Mouse (Mus musculus) forebrain, embryonic 11.5 days (tissue): ENCODE data around the gene Esr1. TPM values are rescaled to one million over a fixed set of nuclear protein-coding genes. Genes with fewer than 3 reads are reported as not detected.
"Not testable (repeated sequence)": the region's sequence is repeated elsewhere in the genome, so short reads cannot be mapped to it uniquely, and the experiment has no call there.

Experiments
- ATAC-seq: fragments of 200-750 bp; cut with Nextera tagmentation; replicated peaks from 2 replicates; pipeline ENCODE4 v1.8.0; 2017; ENCODE audit warnings: moderate TSS enrichment; ENCODE audit not compliant: low FRiP score
- DNase-seq: peaks from one replicate; pipeline ENCODE4 v3.0.0-alpha.2; 2017; ENCODE audit warnings: low spot score
- H3K27ac ChIP-seq: fragments of 300-500 bp; sonication (generic); 2 replicates; pipeline ENCODE4 v1.5.1; 2014; ENCODE audit warnings: low read depth, low read length
- H3K27me3 ChIP-seq: fragments of 300-500 bp; sonication (generic); 2 replicates; pipeline ENCODE4 v1.6.1; 2014; ENCODE audit warnings: mild to moderate bottlenecking, low read length, mixed read lengths; ENCODE audit not compliant: control insufficient read depth, insufficient read depth
- H3K36me3 ChIP-seq: fragments of 300-500 bp; sonication (generic); 2 replicates; pipeline ENCODE4 v1.6.1; 2014; ENCODE audit warnings: mild to moderate bottlenecking, low read length, moderate library complexity, mixed read lengths; ENCODE audit not compliant: control insufficient read depth, insufficient read depth
- H3K4me1 ChIP-seq: fragments of 300-500 bp; sonication (generic); replicated peaks from 2 replicates; pipeline ENCODE4 v1.6.1; 2014; ENCODE audit warnings: low read length, mixed read lengths; ENCODE audit not compliant: control insufficient read depth, insufficient read depth
- H3K4me2 ChIP-seq: fragments of 300-500 bp; sonication (generic); 2 replicates; pipeline ENCODE4 v1.6.1; 2014; ENCODE audit warnings: low read depth, mild to moderate bottlenecking, low read length, moderate library complexity, mixed read lengths; ENCODE audit not compliant: severe bottlenecking
- H3K4me3 ChIP-seq: fragments of 300-500 bp; sonication (generic); 2 replicates; pipeline ENCODE4 v1.5.1; 2014; ENCODE audit warnings: low read depth, low read length
- H3K9ac ChIP-seq: fragments of 300-500 bp; sonication (generic); 2 replicates; pipeline ENCODE4 v1.6.1; 2014; ENCODE audit warnings: low read length
- H3K9me3 ChIP-seq: fragments of 300-500 bp; sonication (generic); 2 replicates; pipeline ENCODE4 v1.6.1; 2016; ENCODE audit warnings: low read length, mixed read lengths; ENCODE audit not compliant: control insufficient read depth
- WGBS: fragments of 180-500 bp; shearing (Covaris S2); extraction: QIAGEN DNeasy Blood & Tissue Kit; methylation state at CpG from one replicate; pipeline ENCODE4 v1.1.7; 2014; 5-methylcytosine and 5-hydroxymethylcytosine counted together
- polyA plus RNA-seq: library from polyadenylated mRNA; unstranded; fragments of >200 nt; fragmentation: Nextera tagmentation; extraction: Ambion mirVana; gene quantifications from 2 replicates; pipeline ENCODE4 v1.2.1, GENCODE M21; 2014

The Esr1 gene
- polyA plus RNA-seq, 1 experiment from 2014 or later: 0.13 TPM

DNA sequence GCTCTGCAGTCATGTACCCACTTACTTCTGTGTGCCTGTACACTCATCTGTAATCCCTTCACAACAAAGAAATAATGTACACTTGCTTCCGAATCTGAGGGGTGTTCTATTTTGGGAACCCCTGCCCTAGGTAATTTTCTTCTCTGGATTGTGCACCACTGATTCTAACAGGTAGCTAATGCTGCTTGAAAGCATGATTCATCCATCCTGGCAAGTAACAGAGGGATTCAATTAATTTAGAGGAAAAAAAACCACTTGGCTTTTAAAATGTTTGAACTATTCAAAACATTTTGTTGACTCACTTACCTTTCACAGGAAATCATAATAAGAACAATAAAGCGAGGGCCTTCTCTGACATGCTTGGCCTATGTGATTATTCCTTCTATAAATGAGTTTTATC is 1.2 kb upstream of the Esr1 start:
- H3K9me3 ChIP-seq: no peaks in the 10 kb centered on the region; the same call in 1 of the 2 replicates
- 83% methylated on average over 2 of the region's 2 CpGs for WGBS
- H3K4me3 ChIP-seq: no peak overlapping the region
- DNase-seq (no peak), ATAC-seq (no peak)
- no peaks in the 10 kb centered on the region for H3K36me3 ChIP-seq
- H3K4me1 ChIP-seq: no peaks in the 10 kb centered on the region
- H3K9ac ChIP-seq: no peak overlapping the region
- no peaks in the 10 kb centered on the region for H3K27me3 ChIP-seq
- no peak overlapping the region for H3K27ac ChIP-seq
- H3K4me2 ChIP-seq: no peak overlapping the region

DNA sequence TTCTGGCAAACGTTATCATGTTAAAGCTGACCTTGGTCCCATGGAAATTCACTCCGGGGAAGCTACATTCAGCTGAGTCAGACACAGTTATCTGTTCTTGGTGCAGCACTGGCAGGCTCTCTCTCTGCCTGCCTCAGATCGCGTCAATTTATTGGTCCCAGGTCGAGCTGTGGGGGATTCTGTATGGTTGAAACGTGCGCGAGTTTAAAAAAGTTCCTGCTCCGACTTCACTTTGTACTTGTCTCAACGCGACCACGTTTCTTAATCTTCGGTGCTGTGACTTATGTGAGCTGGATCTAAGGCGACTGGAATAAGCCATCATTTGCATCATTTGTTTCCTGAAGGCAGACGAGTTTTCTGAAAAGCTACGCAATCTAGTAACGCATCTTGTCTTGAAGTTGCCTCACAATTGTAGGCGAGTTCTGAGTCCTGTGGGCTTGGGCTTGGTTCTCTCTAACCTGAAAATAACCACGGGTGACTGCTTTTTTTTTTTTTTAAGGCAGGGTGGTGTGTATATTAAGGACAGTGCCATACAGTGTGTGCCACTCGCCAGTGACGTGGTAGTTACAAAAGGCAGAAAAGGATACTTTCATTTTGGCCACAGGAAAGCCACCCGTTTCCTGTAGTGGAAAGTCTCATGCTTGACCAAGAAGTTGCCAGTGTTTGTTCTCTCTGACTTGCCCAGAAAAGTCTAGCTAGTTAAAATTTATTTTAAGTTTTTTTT is 1.1 kb downstream of the Esr1 start:
- Histone ChIP-seq H3K4me3 (no peak overlapping the region), H3K9ac (no peak overlapping the region), H3K36me3 (no peaks in the 10 kb centered on the region), H3K27ac (no peak overlapping the region), H3K4me2 (no peak overlapping the region), H3K27me3 (no peaks in the 10 kb centered on the region), H3K9me3 (no peaks in the 10 kb centered on the region), H3K4me1 (no peaks in the 10 kb centered on the region)
- DNase-seq (no peak), ATAC-seq (no peak)
- 86% methylated on average over 22 of the region's 22 CpGs for WGBS

DNA sequence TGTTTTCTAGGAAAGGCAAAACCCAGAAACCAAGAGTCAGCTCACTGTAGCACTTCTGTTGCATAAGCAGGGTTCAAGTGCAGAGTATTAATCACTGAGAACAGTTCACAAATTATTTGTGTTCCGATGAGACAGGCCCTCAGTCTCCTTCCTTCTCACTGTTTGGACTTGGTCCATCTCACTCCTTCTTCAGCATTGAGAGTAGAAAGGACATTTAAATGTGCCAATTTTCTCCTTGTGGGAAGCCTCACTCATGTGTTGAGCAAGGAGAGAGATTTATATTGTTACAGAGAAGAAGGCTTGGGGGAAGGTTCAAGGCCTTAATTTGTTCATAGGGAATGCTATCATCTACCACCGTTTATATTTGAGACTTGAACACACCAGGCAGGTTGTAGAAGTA is 6.6 kb downstream of the Esr1 start:
- no peak overlapping the region for H3K9ac ChIP-seq
- H3K4me1 ChIP-seq: no peaks in the 10 kb centered on the region
- no peak for ATAC-seq
- no peaks in the 10 kb centered on the region for H3K36me3 ChIP-seq
- 91% methylated on average over 2 of the region's 2 CpGs for WGBS
- no peaks in the 10 kb centered on the region for H3K9me3 ChIP-seq
- no peak overlapping the region for H3K27ac ChIP-seq
- no peak overlapping the region for H3K4me3 ChIP-seq
- DNase-seq: no peak
- H3K4me2 ChIP-seq: no peak overlapping the region
- no peaks in the 10 kb centered on the region for H3K27me3 ChIP-seq

GRCm38 (mm10) chr10:4618686-4619085 is 7.3 kb downstream of the Esr1 start:
- H3K27ac ChIP-seq: no peak overlapping the region
- no peaks in the 10 kb centered on the region for H3K4me1 ChIP-seq
- H3K9me3 ChIP-seq: no peaks in the 10 kb centered on the region
- WGBS: 84% methylated on average over 5 of the region's 5 CpGs
- ATAC-seq (no peak), DNase-seq (no peak)
- no peak overlapping the region for H3K4me3 ChIP-seq
- no peaks in the 10 kb centered on the region for H3K27me3 ChIP-seq
- no peak overlapping the region for H3K9ac ChIP-seq
- no peak overlapping the region for H3K4me2 ChIP-seq
- H3K36me3 ChIP-seq: no peaks in the 10 kb centered on the region

GRCm38 (mm10) chr10:4619426-4619825 is 8.0 kb downstream of the Esr1 start:
- not testable (repeated sequence) for DNase-seq, H3K27ac ChIP-seq, H3K36me3 ChIP-seq, H3K4me3 ChIP-seq, ATAC-seq, H3K9me3 ChIP-seq, H3K4me1 ChIP-seq, H3K27me3 ChIP-seq, H3K9ac ChIP-seq, H3K4me2 ChIP-seq
- WGBS: 93% methylated on average over 1 of the region's 1 CpGs

DNA sequence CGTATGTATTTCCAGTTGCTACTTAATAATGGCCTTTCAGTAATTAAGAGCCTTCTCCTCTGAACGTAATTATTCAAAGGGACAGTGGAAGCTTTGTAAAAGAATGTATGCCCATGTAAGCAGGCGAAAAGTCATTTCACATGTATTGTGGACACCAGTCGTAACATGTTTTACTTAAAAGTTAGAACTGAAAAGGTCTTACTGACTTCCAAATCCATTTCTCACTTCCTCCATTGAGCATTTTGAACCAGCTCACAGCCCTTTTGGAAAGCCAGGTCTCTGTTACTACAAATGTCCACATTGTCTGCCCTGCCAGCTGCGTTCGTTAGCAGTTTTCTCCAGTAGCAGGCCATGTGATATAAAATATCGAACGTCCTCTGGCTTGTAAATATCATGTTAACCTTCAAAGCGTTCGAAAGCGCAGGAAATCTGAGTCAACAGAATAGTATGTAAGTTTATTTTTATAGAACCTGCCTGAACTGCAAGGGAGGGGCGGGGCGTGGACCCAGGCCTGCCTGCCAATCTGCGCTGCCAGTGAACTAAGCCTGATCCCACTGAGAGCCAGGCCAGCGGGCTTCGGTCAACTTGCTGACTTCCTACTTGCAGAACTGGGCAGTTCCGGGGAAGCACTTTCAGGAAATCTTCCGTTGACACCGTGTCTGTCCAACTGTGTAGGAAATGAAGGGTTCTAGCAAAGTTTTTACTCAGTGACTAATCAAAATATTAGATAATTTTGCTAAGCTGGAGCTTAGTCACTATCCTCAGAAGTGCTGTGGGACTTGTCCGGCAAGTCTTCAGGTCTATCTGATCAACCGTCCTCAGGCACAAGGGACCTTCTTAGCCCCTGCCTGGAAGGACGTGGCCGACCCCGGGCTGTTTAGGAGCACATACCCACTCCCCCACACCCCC is 9.5 kb downstream of the Esr1 start:
- WGBS: 83% methylated on average over 24 of the region's 24 CpGs
- Histone ChIP-seq H3K27me3 (no peaks in the 10 kb centered on the region), H3K9ac (no peak overlapping the region), H3K4me2 (no peak overlapping the region), H3K4me3 (no peak overlapping the region), H3K4me1 (no peaks in the 10 kb centered on the region), H3K36me3 (no peaks in the 10 kb centered on the region), H3K27ac (no peak overlapping the region), H3K9me3 (no peaks in the 10 kb centered on the region)
- no peak for DNase-seq
- ATAC-seq: no peak

GRCm38 (mm10) chr10:4621505-4621815 is 10.1 kb downstream of the Esr1 start:
- H3K27me3 ChIP-seq: no peaks in the 10 kb centered on the region

DNA sequence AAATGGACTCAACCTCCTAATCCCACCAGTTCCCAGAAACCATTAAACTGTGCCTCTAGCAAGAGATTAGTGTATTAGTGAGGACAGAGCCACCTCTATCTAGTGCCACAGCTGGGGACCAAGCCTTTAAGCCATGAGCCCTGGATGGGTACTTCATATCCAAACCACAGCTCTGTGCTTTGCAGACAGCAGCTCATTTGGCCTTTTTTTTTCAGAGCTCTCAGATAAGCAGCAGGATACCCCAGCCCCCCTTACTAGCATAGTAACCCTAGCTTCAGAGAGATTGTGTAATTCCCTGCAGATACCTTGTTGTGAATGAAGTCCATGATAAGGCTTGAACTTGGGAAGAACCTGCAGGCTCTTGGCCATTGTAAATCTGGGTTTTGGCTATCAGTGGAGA is 11.9 kb downstream of the Esr1 start:
- ATAC-seq: no peak

More at GRCm38 (mm10) chr10:4621505-4621815, 10.1 kb downstream of the Esr1 start:
- H3K27ac ChIP-seq: no peak overlapping the region
- ATAC-seq (no peak), DNase-seq (no peak)
- 90% methylated on average over 5 of the region's 5 CpGs for WGBS
- no peak overlapping the region for H3K9ac ChIP-seq
- H3K9me3 ChIP-seq: no peaks in the 10 kb centered on the region
- H3K4me1 ChIP-seq: no peaks in the 10 kb centered on the region
- H3K36me3 ChIP-seq: no peaks in the 10 kb centered on the region
- H3K4me3 ChIP-seq: no peak overlapping the region
- H3K4me2 ChIP-seq: no peak overlapping the region

More for the DNA sequence above, 11.9 kb downstream of the Esr1 start:
- Histone ChIP-seq H3K27me3 (no peaks in the 10 kb centered on the region), H3K4me2 (no peak overlapping the region), H3K36me3 (no peaks in the 10 kb centered on the region), H3K4me1 (no peaks in the 10 kb centered on the region), H3K9ac (no peak overlapping the region), H3K27ac (no peak overlapping the region), H3K4me3 (no peak overlapping the region), H3K9me3 (no peaks in the 10 kb centered on the region)
- no peak for DNase-seq
